Mouse (Mus musculus): Measurements from ENCODE around the gene Prtn3. TPM values are rescaled to one million over a fixed set of nuclear protein-coding genes. Genes with fewer than 3 reads are reported as not detected.
A peak's percentile ranks its signal among the peaks of the same experiment; 100 is the strongest.

The Prtn3 gene
- total RNA-seq, 2 experiments from 2014 or later = 1.1 TPM; not detected in 1

GRCm38 (mm10) chr10:79908167-79909091 lies 34.2 kb downstream of the Prtn3 start, which contains the start of gene Med16:
Gene Med16 (minus strand): TSS chr10:79908923.
- peak; percentile 94 to 95 for DNase-seq (ENCODE audit: low spot score in 2 of 2)

GRCm38 (mm10) chr10:79909092-79909922 lies 35.0 kb downstream of the Prtn3 start:
- no peak for DNase-seq (ENCODE audit: low spot score in 2 of 2)

DNA sequence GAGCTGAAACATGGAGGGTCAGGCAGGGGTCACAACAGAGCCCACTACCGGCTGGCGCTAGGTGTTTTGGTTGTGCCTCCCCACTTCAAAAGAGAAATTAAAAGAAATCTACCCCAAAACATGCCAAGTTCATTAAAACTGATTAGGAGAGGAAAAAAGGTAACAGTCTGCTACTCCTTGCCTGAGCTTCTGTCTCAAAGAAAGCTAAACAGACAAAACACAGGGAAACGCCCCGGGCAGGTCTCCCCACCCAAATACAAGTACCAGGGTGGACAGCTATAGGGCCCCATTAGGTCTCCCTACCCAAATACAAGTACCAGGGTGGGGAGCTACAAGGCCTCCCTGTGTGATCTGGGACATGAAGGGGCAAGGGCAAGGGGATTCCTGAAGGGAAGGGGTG lies 36.3 kb downstream of the Prtn3 start, which contains the start of gene Gm26602:
Gm26602 (plus strand) TSS at position 301 of the 400 bp plus-strand sequence.
- no peak for DNase-seq (ENCODE audit: low spot score in 2 of 2)

- DNase-seq (ENCODE audit: low spot score in 2 of 2) = no peak
Observed at GRCm38 (mm10) chr10:79912412-79912811, 38.1 kb downstream of the Prtn3 start.

DNA sequence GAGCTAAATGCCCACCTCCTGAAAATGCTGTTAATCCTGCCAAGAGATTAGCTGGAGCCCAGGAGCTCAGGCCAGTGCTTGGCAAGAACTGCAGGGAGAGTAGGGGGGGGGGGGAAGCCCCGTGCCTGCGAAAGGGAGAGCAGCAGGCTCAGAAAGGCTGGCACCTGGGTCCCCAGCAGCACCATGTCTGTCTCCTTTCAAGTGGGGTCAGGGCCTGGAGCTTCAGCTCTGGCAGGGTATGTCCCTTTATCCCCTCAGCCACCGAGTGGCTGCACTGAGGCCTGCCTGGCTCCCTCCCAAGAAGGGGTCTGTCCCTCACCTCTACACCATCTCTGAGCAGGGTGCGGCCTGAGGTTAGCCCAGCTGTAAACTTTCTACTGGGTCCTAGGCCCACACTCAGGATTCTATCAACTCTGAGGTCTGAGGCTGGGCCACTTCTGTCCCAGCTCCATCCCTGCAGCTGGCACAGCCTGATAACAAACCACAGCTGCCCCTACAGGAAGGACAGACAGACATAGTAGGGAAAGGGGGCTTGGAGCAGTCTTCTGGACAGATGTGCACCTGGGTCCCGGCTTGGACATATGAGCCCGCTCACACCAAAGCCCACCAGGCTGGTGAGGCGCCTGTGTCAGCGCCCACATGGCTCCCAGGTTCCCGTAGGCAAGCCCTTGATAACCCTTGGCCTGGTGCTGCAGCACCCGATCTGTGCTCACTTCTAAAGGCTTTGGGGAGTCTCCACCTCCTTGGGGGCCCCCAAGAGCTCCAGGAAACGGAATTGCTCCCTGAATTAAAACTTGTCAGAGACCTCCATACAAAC lies 40.1 kb downstream of the Prtn3 start:
- no peak for DNase-seq (ENCODE audit: low spot score in 2 of 2)

DNA sequence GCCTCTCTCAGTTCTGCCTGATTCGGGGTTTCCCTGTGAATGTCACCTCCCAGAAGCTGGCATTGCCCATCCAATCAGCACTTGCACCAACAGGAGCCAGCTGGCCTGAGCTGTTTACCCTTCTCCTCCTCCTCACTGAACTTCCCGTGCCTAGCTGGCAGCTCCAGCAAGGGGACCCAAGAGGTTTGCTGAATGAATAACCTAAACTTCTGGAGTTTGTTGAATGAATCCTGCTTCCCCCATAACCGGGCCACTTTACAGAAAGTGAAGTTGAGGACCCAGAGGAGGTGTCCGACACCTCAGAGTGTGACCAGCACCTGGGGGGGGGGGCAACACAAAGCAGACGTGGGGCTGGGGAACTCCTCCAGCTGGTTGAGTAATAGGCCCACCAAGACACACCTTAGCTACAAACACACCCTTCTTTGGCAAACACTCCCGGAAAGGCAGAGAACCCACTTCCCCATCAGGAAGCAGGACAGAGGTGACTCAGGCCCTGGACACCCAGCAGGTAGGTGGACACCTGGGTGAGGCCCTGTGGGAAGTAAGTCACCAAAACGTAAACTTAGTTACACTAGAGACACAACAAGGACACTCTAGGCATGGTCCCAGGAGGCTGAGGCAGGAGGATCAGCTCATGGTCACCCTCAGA lies 40.8 kb downstream of the Prtn3 start:
- DNase-seq (ENCODE audit: low spot score in 2 of 2) = no peak

DNA sequence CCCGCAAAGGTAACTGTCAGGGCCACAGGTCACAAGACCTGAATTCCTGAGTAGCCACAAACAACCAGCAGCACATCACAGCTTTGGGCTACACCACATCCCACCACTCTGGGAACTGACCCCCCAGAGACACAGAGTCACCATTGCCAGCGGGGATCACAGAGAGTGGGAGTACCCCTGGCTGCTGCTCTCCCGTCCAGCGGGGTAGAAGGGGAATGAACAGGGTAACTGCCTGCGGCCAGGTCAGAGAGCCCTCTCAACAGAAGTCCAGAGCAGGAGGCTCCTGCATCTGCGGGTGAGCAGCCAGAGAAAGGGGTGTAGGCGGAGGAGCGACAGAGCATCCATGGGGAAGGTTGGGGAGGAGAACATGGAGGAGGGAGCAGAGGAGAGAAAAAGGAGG lies 41.8 kb downstream of the Prtn3 start:
- no peak for DNase-seq (ENCODE audit: low spot score in 2 of 2)

DNA sequence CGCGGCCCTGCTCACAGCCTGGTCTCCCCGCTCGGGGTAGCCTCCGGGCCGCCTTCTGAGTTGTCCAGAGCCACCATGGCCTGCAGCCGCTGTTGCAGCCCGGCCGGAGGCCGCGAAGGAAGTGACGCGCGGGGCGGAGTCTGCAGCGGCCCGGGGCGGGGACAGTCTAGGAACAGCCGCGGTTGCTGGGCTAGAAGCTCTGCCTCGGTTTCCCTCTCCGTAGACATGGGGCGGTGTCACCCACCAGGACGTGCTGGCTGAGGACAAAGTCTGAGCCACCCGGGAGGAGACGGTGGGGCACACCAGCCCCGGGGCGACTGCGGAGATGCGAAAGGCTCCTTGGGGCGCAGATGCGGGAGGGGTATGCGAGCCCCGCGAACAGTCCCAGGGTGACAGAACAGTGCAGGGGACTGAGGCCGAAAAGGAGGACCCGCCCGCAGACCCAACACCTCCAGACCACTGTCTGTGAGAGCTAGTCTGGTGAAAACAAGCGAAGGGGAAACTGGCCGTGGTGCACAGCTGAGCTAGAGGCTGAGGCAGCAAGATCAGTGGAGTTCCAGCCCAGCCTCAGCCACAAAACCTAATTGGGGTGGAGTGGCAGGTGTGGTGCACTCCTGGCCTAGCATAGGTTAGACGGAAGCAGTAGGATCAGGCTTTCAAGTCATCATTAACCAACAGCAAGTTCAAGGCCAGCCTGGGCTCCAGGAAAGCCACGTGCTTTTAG lies 42.7 kb downstream of the Prtn3 start, which contains the start of gene Kiss1r:
Kiss1r (plus strand) TSS at position 164 of the 724 bp plus-strand sequence.
- DNase-seq (ENCODE audit: low spot score in 2 of 2) = peak; percentile 90 to 92

GRCm38 (mm10) chr10:79917532-79918100 lies 43.3 kb downstream of the Prtn3 start:
- no peak for DNase-seq (ENCODE audit: low spot score in 2 of 2)

DNA sequence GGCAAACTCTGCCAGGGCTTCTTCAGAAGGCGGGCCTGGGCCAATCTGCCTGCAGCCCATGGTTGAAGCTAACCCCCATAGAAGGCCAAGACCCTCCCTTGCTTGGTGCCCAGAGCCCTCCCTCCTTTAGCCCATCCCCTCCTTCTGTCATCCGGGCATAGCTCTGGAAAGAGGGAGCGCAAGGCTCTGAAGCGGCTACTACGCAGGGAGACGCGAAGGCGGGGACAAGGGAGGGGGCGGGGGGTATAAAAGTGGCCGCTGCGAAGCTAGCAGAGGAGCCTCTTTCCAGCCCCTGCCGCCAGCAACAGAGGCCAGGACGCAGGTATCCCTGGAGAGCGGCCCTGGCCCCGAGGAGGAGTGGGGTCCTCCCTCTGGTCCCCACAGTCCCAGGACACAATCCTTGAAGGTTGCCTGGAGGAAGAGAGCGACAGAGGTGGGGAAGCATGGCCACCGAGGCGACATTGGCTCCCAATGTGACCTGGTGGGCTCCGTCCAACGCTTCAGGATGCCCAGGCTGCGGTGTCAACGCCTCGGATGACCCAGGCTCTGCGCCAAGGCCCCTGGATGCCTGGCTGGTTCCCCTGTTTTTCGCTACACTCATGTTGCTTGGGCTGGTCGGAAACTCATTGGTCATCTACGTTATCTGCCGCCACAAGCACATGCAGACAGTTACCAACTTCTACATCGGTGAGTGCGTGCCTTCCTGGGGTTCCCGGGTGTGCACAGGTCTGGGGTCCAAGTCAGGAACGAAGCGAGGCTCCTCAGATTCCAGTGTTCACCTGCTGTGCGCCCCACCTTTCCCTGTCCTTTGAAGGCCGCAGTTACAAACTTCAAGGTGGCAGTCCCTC lies 44.2 kb downstream of the Prtn3 start:
- no peak for DNase-seq (ENCODE audit: low spot score in 2 of 2)

- DNase-seq (ENCODE audit: low spot score in 2 of 2) = no peak
Observed at GRCm38 (mm10) chr10:79919251-79919849, 45.1 kb downstream of the Prtn3 start.

DNA sequence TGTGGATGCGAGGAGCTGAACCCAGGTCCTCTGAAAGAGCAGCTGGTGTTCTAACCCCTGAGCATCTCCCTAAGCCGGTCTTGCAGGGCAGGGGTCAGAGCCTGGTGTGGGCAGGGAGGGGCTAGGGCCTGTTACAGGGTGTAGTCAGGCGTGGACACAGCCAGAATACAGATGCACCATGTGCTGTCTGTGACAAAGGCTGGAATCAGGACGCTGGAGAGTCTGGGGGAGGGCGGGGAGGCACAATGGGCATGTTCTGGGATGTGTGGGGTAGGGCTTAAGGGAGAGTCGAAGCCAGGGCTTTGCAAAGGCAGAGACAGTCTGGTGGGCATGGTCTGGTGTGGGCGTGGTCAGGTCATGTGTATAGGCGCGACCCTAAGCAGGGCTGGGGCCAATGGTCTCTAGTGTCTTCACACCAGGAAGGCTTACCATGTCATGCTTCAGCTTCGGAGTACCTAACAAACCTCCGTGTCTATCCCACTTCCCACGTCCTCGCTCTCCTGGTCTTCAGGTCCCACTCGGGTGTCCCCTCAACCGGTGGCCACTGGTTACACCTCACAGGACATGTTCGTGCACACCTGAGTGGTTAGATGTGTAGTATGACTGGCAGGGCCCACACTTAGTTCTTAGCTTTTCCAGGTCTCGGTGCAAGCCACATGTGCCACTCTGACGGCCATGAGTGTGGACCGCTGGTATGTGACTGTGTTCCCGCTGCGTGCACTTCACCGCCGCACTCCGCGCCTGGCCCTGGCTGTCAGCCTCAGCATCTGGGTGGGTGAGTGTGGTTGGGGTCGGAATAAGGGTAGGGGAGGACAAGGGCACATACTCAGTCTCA lies 46.0 kb downstream of the Prtn3 start:
- DNase-seq (ENCODE audit: low spot score in 2 of 2) = no peak

DNA sequence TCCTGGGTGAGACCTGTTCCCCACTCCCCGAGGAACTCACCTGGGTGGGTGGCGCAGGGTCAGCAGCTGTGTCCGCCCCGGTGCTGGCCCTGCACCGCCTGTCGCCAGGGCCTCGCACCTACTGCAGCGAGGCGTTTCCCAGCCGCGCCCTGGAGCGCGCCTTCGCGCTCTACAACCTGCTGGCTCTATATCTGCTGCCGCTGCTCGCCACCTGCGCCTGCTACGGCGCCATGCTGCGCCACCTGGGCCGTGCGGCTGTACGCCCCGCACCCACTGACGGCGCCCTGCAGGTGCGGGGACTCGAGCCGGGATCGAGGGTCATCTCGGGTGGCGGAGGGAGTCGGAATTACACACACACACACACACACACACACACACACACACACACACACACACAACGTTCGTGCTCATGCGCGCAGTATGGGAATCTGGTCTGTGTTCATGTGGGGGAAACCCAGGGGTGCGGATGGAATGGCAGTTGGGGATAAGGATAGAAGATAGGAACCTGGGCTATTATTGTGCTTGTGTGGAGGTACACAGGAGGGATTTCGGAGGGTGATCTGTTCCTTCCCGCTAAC lies 46.8 kb downstream of the Prtn3 start, which contains the start of gene R3hdm4:
R3hdm4 (minus strand) TSS at position 251 of the 578 bp plus-strand sequence.
- no peak for DNase-seq (ENCODE audit: low spot score in 2 of 2)

DNA sequence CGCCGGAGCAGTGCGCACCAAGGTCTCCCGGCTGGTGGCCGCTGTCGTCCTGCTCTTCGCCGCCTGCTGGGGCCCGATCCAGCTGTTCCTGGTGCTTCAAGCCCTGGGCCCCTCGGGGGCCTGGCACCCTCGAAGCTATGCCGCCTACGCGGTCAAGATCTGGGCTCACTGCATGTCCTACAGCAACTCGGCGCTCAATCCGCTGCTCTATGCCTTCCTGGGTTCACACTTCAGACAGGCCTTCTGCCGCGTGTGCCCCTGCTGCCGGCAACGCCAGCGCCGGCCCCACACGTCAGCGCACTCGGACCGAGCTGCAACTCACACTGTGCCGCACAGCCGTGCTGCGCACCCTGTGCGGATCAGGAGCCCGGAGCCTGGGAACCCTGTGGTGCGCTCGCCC lies 47.3 kb downstream of the Prtn3 start:
- DNase-seq (ENCODE audit: low spot score in 2 of 2) = no peak

- peak; percentile 96 to 97 for DNase-seq (ENCODE audit: low spot score in 2 of 2)
Observed at GRCm38 (mm10) chr10:79924998-79925784, 50.9 kb downstream of the Prtn3 start.

Data from adrenal gland, adult 18-20 months (tissue).